Mouse (Mus musculus): ENCODE measurements around the gene Vwa8. TPM values are rescaled to one million over a fixed set of nuclear protein-coding genes. Genes with fewer than 3 reads are reported as not detected.
A peak's percentile ranks its signal among the peaks of the same experiment; 100 is the strongest.

Vwa8 gene
- polyA plus RNA-seq, 2 experiments = 6.4 to 8.3 TPM

GRCm38 (mm10) chr14:79161741-79162140, 312.9 kb downstream of the Vwa8 start:
- Histone ChIP-seq H3K4me3 (ENCODE audit: insufficient read depth in 1 of 2, low read depth in 2 of 2, low read length in 2 of 2) (no peak overlapping the region), H3K27ac (no peak overlapping the region), H3K4me2 (ENCODE audit: low read depth) (no peak overlapping the region), H3K9ac (replicated peaks) (no peak overlapping the region), H3K9me3 (ENCODE audit: control insufficient read depth, low read length) (no peaks in the 10 kb centered on the region), H3K4me1 (replicated peaks; ENCODE audit: control insufficient read depth in 2 of 2, insufficient read depth in 2 of 2, low read length in 1 of 2) (no peaks in the 10 kb centered on the region), H3K27me3 (ENCODE audit: control insufficient read depth, insufficient read depth, low read length) (no peaks in the 10 kb centered on the region), H3K36me3 (replicated peaks; ENCODE audit: control insufficient read depth, insufficient read depth, low read depth) (no peaks in the 10 kb centered on the region)
- no peak for ATAC-seq (ENCODE audit: insufficient read depth)
- no peak for DNase-seq (ENCODE audit: low read depth in 3 of 3, low spot score in 3 of 3)
- 69% methylated on average over 9 of the region's 9 CpGs for WGBS (ENCODE audit: insufficient replicate concordance)
- TF ChIP-seq EP300 (IDR thresholded peaks at IDR 0.05; ENCODE audit: low read depth) (no peak), CTCF (IDR thresholded peaks at IDR 0.05; ENCODE audit: low read depth) (no peak)

- ATAC-seq (ENCODE audit: insufficient read depth) = no peak
- Histone ChIP-seq H3K9ac (replicated peaks) (no peak overlapping the region), H3K9me3 (ENCODE audit: control insufficient read depth, low read length) (no peaks in the 10 kb centered on the region), H3K27me3 (ENCODE audit: control insufficient read depth, insufficient read depth, low read length) (no peaks in the 10 kb centered on the region), H3K4me1 (replicated peaks; ENCODE audit: control insufficient read depth in 2 of 2, insufficient read depth in 2 of 2, low read length in 1 of 2) (no peaks in the 10 kb centered on the region), H3K4me2 (ENCODE audit: low read depth) (no peak overlapping the region), H3K36me3 (replicated peaks; ENCODE audit: control insufficient read depth, insufficient read depth, low read depth) (no peaks in the 10 kb centered on the region), H3K27ac (no peak overlapping the region), H3K4me3 (ENCODE audit: insufficient read depth in 1 of 2, low read depth in 2 of 2, low read length in 2 of 2) (no peak overlapping the region)
- no peak for TF ChIP-seq EP300 (IDR thresholded peaks at IDR 0.05; ENCODE audit: low read depth)
- TF ChIP-seq CTCF (IDR thresholded peaks at IDR 0.05; ENCODE audit: low read depth) = no peak
- 68% methylated on average over 9 of the region's 9 CpGs for WGBS (ENCODE audit: insufficient replicate concordance)
- DNase-seq (ENCODE audit: low read depth in 3 of 3, low spot score in 3 of 3) = no peak
Measured at GRCm38 (mm10) chr14:79162678-79163077, 313.8 kb downstream of the Vwa8 start.

GRCm38 (mm10) chr14:79164334-79164733, 315.5 kb downstream of the Vwa8 start:
- no peak overlapping the region for H3K4me2 ChIP-seq (ENCODE audit: low read depth)
- H3K4me3 ChIP-seq (ENCODE audit: insufficient read depth in 1 of 2, low read depth in 2 of 2, low read length in 2 of 2) = no peak overlapping the region
- no peak for TF ChIP-seq EP300 (IDR thresholded peaks at IDR 0.05; ENCODE audit: low read depth)
- no peak for TF ChIP-seq CTCF (IDR thresholded peaks at IDR 0.05; ENCODE audit: low read depth)
- no peak overlapping the region for H3K27ac ChIP-seq
- WGBS (ENCODE audit: insufficient replicate concordance) = 56% methylated on average over 4 of the region's 4 CpGs
- DNase-seq (ENCODE audit: low read depth in 3 of 3, low spot score in 3 of 3) (no peak), ATAC-seq (ENCODE audit: insufficient read depth) (no peak)
- H3K27me3 ChIP-seq (ENCODE audit: control insufficient read depth, insufficient read depth, low read length) = no peaks in the 10 kb centered on the region
- H3K36me3 ChIP-seq (replicated peaks; ENCODE audit: control insufficient read depth, insufficient read depth, low read depth) = no peaks in the 10 kb centered on the region
- no peak overlapping the region for H3K9ac ChIP-seq (replicated peaks)
- H3K9me3 ChIP-seq (ENCODE audit: control insufficient read depth, low read length) = no peaks in the 10 kb centered on the region
- no peaks in the 10 kb centered on the region for H3K4me1 ChIP-seq (replicated peaks; ENCODE audit: control insufficient read depth in 2 of 2, insufficient read depth in 2 of 2, low read length in 1 of 2)

- TF ChIP-seq EP300 (IDR thresholded peaks at IDR 0.05; ENCODE audit: low read depth) = no peak
- peak; percentile 59 for TF ChIP-seq CTCF (IDR thresholded peaks at IDR 0.05; ENCODE audit: low read depth)
- Histone ChIP-seq H3K9ac (replicated peaks) (no peak overlapping the region), H3K36me3 (replicated peaks; ENCODE audit: control insufficient read depth, insufficient read depth, low read depth) (no peaks in the 10 kb centered on the region), H3K4me3 (ENCODE audit: insufficient read depth in 1 of 2, low read depth in 2 of 2, low read length in 2 of 2) (no peak overlapping the region), H3K27ac (no peak overlapping the region), H3K9me3 (ENCODE audit: control insufficient read depth, low read length) (no peaks in the 10 kb centered on the region), H3K4me2 (ENCODE audit: low read depth) (no peak overlapping the region), H3K27me3 (ENCODE audit: control insufficient read depth, insufficient read depth, low read length) (no peaks in the 10 kb centered on the region), H3K4me1 (replicated peaks; ENCODE audit: control insufficient read depth in 2 of 2, insufficient read depth in 2 of 2, low read length in 1 of 2) (no peaks in the 10 kb centered on the region)
- DNase-seq (ENCODE audit: low read depth in 3 of 3, low spot score in 3 of 3) (peak in 1 of 3 experiments; percentile 7), ATAC-seq (ENCODE audit: insufficient read depth) (no peak)
- WGBS (ENCODE audit: insufficient replicate concordance) = 76% methylated on average over 2 of the region's 2 CpGs
Measured at GRCm38 (mm10) chr14:79164925-79165324, 316.1 kb downstream of the Vwa8 start.

GRCm38 (mm10) chr14:79174526-79174925, 325.7 kb downstream of the Vwa8 start:
- Histone ChIP-seq H3K4me3 (ENCODE audit: insufficient read depth in 1 of 2, low read depth in 2 of 2, low read length in 2 of 2) (no peak overlapping the region), H3K36me3 (replicated peaks; ENCODE audit: control insufficient read depth, insufficient read depth, low read depth) (no peaks in the 10 kb centered on the region), H3K27me3 (ENCODE audit: control insufficient read depth, insufficient read depth, low read length) (no peaks in the 10 kb centered on the region), H3K27ac (no peak overlapping the region), H3K9me3 (ENCODE audit: control insufficient read depth, low read length) (no peaks in the 10 kb centered on the region; the same call in 1 of the 2 replicates), H3K4me1 (replicated peaks; ENCODE audit: control insufficient read depth in 2 of 2, insufficient read depth in 2 of 2, low read length in 1 of 2) (no peaks in the 10 kb centered on the region), H3K4me2 (ENCODE audit: low read depth) (no peak overlapping the region), H3K9ac (replicated peaks) (no peak overlapping the region)
- DNase-seq (ENCODE audit: low read depth in 3 of 3, low spot score in 3 of 3) = no peak
- TF ChIP-seq EP300 (IDR thresholded peaks at IDR 0.05; ENCODE audit: low read depth) (no peak), CTCF (IDR thresholded peaks at IDR 0.05; ENCODE audit: low read depth) (no peak)
- 71% methylated on average over 4 of the region's 4 CpGs for WGBS (ENCODE audit: insufficient replicate concordance)
- ATAC-seq (ENCODE audit: insufficient read depth) = no peak
